Mouse (Mus musculus) urinary bladder, adult 18-20 months (tissue): ENCODE results near the gene Spon1.

ENCODE experiments used
- DNase-seq, 2 experiments: peaks; one replicate each; pipeline ENCODE4 v3.0.0; 2022; ENCODE audit warnings: low spot score in 2 of 2, mixed read lengths in 2 of 2

The Spon1 gene

DNA sequence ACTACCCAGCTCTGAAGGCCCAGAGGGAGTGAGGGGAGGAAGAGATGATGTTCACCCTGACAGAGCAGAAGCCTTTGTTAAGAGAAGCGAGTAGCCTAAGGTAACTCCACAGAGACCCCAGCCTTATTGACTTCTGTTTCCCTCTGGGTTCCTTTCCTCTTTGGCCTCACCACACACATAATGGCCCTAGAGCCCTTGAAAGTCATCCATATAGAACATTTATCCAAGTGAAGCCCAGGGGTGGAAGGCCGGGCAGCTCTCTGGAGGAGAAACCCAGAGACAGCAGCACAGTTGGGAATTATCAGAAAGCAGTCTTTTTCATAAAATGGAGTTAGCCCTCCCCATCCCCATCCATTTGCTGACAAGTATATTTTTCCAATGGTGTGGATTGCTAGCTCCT lies 75.7 kb downstream of the Spon1 start:
- DNase-seq, result no peak

DNA sequence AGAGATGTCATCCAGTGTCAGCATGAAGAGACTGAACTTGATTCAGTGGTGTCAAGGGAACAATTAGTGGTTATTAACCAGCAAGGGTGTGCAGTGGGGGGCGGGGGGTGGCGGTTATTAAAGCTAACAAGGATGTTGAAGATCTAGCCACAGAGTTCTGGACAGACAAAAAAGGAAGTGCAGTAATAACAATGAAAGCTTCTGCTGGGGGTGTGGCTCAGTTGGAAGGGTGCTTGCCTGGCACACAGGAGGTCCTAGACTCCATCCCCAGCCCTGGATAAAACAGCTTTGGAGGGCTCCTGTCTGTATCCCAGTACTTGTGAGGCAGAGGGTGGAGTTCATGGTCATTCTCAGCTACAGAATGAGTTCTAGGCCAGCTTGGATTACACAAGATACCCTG lies 77.4 kb downstream of the Spon1 start:
- DNase-seq, result no peak

DNA sequence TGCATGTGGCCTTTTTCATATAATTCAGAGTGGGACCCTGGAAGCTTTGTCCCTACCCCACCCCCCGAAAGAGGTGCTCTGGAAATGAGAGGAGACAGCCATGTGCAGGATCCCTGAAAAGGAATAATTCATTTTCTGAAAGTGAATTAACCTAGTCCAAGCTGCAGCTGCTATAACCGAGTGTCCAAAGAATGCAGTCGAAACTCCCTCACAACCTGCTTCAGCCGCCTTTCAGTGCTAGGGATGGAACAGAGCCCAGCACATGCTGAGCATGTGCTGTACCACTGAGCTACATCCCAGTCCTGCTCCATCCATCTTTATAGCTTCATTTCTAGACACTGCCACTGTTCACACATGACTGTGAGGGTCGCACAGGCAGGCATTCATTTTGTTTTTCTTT lies 79.4 kb downstream of the Spon1 start:
- DNase-seq, result no peak

DNA sequence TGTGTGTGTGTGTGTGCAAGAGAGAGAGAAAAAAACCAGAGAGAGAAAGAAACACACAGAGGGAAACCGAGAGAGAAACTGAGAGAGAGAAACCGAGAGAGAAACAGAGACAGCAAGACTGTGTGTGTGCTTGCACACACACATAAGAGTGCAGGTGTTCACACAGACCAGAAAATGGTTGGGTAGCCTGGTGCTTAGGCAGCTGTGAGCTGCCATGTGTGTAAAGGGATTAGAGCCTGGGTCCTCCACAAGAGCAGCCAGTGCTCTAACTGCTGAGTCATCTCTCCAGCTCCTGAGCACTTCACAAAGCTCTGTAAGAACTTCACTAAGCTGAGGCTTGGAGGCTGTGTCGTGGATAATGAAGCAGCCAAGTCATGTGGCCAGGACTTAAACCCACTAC lies 80.8 kb downstream of the Spon1 start:
- DNase-seq, result no peak

DNA sequence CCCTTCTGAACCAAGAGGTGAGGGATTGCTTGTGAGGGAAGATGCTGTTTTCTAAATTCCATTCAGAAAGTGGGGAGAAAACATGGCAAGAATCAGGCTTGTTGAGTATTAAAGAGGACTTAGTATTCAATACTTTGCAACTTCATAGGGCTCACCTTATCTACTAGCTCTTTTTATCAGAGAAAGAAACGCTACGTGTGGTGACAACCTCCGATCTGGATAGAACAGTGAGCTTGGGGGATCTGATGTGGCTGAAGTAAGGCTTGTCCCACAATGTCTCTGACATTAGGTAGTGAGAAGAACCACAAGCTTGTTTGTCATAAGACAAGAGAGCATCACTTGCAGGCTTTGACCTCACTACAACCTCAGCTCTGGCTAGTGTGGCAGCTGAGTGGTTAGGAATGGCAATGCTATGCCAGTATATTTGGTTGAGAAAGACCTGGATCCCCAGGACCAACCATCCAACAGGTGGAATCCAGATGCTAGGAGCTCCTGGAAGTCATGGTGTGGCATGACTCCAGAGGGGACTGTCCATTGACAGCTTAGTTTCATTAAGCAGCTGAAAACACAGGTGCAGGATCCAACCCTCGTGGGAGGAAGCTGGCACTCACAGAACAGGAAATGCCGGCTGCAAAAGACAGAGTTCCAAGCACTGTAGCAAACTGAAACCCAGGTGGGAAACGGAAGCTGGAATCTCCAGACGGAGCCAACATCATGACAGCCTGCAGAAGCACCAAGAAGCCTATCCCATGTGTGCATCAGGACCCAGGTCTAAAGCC lies 81.4 kb downstream of the Spon1 start:
- no peak for DNase-seq

DNA sequence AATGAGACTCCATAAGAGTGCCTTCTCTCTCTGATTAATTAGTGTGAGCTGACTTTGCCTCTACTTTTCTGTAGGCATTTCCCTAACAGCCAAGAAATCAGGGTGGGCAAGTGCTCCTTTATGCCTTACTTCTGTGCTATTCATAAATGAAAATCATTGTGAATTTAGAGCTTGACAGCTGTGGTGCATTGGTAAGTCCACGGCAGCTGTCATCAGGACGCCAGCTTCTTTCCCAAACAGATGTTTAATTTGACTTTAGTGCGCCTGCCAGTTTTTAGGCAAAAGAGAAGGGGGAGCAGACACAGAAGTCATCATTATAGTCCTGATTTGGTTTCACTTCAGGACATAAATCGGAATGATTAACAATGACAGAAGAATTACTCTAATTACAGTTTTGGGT lies 84.6 kb downstream of the Spon1 start:
- no peak for DNase-seq

DNA sequence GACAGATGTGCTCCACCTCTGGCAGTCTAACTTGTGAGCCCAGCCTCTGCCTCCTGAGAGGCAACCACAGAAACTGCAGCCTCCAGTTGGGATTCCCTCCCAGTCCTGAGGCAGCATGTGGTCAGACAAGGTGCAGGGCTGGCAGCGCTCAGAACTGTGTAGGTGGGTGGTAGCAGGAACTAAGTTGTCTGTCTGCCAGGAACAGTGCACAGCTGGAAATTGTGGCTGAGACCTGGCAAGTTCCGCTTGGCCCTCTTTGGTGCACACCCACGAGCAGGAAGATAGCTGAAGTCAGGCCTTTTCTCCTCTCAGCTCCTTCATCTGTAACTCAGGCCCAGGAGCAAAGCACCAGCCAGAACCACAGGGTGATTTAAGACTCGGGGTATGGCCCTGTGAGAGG lies 89.6 kb downstream of the Spon1 start:
- DNase-seq, result no peak

DNA sequence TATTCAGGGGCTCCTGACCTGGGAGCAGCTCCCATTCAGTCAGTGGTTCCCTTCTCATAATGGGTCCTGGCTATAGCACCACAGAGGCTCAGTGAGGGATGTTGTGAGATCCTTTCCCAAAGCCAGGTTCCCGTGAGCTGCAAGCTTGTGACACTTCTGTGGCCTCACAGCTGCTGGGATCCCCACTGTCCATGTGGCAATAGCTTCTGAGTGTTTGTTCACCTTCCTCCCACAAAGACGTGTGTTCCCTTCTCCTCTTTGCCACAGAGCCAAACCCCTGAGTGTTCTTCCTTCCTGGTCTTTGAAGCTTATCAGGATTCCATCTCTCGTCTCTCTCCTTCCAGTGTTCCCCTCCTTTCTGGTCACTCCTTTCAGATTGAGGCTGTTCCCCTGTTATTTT lies 90.3 kb downstream of the Spon1 start:
- DNase-seq, result no peak

DNA sequence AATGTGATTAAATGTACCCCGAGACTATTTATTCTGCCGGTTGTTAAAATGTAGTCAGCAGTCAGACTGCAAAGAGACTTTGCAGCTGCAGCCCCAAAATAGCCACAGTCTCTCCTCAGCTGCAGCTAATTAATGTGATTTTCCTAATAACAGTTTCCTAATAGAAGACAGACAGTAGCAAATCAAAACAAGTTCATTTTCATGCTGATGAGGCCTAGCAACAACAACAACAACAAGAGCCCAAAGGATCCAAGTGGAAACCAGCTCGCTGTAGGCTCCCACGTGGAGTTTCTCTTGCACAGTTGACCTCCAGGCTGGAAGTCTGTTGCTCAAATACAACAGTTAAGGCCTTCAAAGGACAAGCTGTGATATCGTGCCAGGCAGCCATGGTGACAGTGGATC lies 93.7 kb downstream of the Spon1 start:
- DNase-seq, result no peak

DNA sequence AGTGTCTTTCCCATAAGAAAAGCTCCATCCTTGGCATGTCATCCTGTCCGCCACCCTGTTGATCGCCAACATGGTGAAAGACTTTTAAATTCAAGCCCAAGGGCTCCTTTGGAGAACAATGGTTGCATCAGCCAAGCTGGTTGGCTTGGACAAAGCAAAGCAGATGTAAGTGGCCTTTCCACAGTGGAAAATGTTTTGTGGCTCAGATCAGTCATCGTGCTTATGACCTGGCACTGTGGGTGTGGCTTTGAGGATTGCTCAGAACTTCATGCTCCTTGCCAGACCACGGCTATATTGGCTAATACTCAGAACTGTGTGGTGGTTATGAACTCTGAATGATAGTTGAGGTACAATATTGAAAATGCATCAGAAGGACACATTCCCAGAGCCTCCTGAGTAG lies 96.2 kb downstream of the Spon1 start:
- no peak for DNase-seq

DNA sequence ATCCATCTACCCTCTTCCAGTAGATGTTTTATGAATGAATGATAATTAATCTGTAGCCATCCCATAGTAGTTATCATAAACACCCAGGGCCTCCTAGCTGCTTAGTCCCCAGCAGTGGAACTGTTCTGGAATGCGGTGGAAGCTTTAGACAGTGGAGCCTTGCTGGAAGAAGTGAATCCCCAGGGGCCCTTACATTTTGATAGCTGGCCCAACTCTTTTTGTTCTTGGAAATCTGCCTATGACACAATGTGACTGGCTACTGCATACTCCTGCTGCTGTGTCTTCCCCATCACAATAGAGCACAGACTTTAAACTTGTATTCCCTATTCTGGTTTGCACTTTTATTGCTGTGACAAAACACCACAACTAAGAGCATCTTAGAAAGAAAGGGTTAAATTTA lies 107.0 kb downstream of the Spon1 start:
- no peak for DNase-seq

DNA sequence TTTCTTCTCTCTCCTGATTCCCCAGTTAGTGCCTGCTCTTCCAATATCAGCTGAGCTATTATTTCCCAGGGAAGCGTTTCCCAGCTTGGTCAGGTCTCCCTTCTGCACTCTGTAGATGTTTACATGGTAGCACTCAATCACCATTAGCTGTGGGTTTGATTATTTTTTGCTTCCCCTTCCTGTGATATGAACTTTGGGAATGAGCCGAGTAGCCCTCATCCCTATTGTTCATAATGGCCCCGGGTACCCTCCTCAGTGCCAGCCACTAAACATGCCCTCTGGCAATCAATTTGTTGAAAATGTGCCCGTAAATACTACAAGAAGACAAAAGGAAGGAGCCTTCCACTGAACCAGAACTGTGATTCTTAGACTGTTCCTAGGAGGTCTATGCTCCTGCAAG lies 111.7 kb downstream of the Spon1 start:
- DNase-seq, result no peak

DNA sequence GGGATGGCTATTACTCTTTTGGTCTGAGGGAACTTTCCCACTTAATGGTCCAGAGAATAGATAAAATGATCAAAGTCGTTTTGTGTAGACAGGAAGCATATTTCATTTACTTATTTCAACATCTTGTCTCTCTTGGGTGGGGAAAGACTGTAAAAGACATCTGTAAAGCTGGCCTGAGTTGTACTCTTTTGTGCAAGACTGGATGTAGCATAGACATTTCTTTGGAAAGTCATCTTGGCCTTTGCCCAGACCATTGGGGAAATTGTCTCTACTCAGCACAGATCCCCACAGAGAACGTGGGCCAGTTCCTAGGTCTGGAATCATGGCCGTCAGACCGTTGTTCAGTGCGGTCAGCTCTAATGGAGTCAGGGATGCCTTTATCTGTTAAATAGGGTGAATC lies 112.1 kb downstream of the Spon1 start:
- DNase-seq, result peak in 1 of 2 experiments; percentile 14

DNA sequence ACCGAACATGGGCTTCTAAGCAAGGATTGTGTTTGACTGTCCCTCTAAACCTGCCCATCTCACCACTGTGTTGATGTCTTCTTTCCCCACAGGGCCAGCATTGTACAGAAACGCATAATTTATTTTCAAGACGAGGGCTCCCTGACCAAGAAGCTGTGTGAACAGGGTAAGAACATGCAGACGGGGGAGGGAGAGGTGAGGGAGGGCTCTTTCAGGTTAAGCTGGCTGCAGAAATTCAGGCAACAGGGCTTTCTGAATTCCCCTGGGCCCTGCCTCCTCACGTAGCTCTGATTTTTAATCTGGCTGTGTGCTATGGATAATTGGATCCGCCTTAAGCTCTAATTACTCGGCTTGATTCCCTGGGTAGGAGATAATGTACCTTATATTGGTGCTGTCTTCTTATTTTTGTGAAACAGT lies 113.3 kb downstream of the Spon1 start:
- DNase-seq, result no peak

DNA sequence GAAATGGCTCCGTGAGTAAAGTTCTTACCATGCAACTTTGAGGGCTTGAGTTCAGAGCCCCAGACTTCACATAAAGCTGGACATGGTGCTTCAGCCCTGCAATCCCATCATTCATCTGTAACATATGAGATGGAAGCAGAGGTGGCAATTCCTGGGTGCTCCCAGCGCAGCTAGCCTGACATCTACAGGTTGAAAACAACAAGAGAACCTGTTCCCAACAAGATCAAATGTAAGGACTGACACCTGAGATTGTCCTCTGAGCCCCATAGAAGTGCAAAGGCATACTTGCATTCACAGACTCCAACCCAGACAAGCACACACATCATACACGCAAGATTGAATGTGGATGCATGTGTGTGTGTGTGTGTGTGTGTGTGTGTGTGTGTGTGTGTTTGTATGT lies 114.2 kb downstream of the Spon1 start:
- no peak for DNase-seq

DNA sequence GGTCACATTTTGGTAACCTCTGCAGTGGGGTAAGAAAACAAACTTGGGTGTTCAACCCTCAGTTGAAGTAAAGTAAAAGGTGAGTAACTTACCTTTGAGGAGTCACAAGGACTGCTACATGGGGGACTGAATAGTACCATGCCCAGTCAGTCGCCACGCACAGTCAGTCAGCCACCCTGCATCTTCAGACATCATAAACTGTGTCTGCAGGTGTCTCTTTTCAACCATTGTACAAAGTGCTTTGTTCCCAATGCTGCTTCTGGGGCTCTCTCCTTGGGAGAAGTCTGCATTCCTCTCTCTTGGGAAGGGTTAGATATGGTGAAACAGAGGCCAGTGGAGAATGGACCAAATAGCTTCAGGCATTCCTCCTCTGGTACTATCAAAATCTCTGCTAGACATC lies 125.0 kb downstream of the Spon1 start:
- no peak for DNase-seq

DNA sequence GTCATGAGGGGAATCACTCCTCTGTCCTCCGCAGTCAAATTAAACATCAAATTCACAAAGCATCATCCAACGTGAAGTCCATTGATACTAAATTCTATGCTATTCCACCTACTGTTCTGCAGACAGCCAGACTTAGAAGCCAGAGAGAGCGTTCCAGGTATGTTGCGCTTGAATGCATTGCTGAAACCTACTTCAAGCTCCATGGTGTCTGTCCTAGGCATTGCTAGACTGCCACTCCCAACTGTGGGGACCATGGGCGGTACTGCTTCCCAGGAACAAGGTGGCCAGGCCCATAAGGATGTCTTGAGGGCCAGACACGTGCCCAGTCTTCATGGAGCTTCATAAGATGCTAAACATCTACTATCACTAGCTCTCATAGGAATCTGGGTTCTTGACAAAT lies 125.7 kb downstream of the Spon1 start:
- DNase-seq, result no peak

DNA sequence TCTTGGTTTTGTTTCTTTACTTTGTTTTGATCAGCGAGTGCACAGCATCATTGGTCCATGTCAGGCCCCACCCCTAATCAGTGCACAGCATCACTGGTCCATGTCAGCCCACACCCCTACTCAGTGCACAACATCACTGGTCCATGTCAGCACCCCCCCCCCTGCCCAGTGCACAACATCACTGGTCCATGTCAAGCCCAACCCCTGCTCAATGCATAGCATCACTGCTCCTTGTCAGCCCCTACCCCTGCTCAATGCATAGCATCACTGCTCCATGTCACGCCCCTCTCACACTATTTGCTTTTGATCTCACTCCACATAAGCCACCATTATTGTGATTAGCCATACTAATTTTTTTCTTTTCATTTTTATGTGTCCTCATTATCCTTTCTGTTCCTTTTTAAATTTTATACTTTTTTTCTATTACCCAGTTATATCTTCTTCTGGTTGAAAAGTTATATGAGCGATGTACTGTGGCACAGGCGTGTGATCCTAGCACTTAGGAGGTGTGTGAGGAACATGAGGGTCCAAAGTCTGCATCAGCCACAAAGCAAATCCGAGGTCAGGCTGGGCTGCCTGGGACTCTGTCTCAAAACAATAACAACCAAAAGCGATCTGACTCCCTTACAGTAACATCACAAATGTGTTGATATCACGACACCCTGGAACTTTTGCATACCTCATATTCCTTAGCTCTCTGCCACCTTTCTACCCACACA lies 128.3 kb downstream of the Spon1 start:
- no peak for DNase-seq

DNA sequence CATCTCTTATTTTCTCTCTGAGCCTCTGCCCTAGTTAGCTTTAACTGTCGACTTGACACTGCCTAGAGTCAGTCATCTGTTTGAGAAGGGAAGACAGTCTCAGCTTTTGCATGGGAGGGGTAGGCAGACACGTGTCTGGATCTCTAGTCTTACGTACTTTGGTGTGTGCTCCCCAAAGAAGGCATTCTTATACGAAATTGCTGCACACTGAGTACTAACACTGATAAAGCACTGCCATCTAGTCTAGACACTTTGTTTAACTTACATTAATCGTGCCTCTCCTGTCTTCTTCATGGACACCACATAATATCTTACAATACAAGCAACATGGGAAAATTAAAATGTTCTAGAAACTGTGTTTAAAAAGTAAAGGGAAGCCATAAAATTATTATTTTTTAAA lies 129.5 kb downstream of the Spon1 start:
- no peak for DNase-seq

DNA sequence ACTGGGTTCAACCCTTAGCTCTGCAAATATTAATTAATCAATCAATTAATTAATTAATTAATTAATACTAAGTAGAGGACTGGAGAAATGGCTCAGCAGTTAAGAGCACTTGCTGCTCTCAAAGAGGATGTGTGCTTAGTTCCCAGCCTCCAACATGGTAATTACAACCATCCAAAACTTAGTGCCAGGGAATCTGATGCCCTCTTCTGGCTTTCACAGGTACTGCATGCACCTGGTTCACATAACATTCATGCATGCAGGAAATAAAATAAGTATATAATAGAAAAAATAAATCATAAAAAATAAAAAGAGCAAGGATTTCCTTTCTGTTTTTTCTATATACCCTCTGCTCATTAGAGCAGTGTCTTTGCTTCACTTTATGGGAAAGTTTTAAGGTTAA lies 132.6 kb downstream of the Spon1 start:
- no peak for DNase-seq

DNA sequence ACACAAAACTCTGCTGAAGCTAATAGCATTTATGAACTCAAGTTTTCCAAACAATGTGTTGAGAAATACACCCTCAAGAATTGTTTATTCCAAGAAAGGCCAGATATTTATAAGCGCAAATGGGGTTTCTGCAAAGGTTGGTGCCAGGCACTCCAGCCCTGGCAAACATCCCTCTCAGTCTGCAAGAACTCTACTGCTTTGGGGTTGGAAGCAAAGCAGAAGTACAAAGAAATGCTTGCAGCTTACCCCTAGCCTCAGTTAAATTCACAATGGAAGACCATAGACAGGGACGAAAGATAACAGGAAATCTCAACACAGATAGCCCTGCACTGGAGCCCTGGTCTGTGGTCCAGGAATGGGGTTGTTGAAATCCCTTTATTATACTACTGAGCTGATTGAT lies 135.7 kb downstream of the Spon1 start:
- no peak for DNase-seq

DNA sequence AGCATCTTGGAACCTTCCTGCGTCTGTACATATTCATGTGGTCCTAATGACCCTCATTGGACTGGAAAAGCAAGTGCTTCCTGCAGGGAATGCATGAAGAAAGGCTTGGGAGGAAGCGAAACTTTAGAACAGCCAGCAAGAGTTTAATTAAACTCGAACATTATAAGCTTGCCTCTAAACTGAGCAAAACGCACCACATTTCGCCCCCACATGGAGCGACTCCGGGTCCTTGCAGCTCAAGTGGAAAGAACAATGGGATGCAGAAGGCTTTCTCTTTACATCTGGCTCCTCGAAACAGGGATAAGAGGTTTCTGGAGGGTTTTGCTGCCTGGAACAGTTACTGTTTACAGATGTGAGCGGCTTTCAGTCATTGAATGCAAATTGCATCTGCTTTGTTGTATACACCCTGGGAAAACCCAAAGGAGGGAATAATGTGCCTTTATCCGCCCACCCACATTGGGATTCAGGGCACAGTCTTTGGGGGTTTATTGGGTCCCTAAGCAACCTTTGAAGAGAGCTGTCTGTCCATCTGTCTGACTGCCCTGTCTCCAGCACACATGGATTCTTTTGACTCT lies 136.2 kb downstream of the Spon1 start:
- no peak for DNase-seq

DNA sequence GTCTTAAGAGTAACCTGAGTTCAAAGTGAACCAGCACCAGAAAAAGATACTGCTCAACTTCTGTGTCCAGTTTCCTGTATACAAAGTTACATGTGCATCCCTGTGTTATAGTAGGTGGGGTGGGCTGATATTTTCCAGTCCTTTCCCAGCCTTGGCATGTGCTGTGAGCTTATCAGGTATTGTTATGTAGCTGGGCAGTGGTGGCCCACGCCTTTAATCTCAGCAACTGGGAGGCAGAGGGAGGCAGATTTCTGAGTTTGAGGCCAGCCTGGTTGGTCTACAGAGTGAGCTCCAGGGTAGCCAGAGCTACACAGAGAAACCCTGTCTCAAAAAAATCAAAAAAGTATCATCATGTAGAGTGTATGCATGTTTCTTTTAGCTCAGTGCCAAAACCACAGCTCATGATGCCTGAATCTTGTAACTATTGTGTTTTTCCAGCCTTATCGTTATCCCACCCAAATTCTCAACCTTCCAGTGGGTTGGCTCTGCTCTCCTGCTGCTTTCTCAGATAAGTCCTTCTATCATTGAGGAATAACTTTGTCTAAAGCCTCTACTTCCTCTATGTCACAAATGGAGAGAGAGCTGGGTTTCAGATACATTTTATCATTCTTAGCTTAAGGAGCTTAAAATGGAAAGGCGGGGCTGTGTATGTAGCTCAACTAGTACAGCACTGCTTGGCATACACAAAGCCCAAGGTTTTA lies 137.5 kb downstream of the Spon1 start:
- no peak for DNase-seq
